Mouse (Mus musculus) megakaryocyte progenitor cell, adult 5-6 weeks (primary cell): ENCODE data around the gene Urb2. TPM values are rescaled to one million over a fixed set of nuclear protein-coding genes. Genes with fewer than 3 reads are reported as not detected.

Source experiments
- ATAC-seq: replicated peaks from 2 replicates; pipeline ENCODE4 v1.8.0; 2016; ENCODE audit warnings: mild to moderate bottlenecking, moderate TSS enrichment, inconsistent platforms; ENCODE audit not compliant: poor library complexity
- total RNA-seq, 2 experiments: library from RNA; stranded (forward) in 1 of 2; stranded (reverse) in 1 of 2; fragments of 157-497, 149-512 nt in 1 of 2; fragments of 200-1000 nt in 1 of 2; gene quantifications; 2 replicates each; pipeline versions ENCODE4 v1.2.3 to v1.2.4; 2015 to 2017

The Urb2 gene
- 25.5 and 29.6 TPM in 2 replicates for total RNA-seq (2015)
- 23.9 and 24.2 TPM in 2 replicates for total RNA-seq (2017)

- ATAC-seq: peak; percentile 90
These were observed at the start of gene Urb2, which contains the start of gene Taf5l for GRCm38 (mm10) chr8:124021237-124022227. TSS of gene Urb2 (plus strand) at chr8:124021508. TSS of gene Taf5l (minus strand) at chr8:124021397.

DNA sequence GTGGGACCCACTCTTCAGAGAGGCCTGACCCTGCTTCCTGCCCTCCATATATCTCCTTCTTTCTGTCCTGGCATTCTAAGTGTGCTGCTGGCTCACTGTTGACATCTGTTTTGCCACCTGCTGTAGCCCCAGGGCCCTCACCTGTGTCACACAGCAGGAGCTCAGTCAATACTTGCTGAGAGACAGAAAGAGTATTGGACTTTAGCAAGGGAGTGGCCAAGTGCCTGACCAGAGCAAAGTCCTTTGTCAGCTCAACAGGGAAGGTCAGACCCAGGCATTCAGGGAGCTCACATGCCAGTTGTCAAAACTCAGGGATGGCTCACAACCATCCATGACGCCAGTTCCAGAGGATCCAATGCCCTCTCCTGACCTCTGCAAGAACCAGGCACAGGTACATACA is 47.8 kb upstream of the Urb2 start:
- ATAC-seq: no peak

GRCm38 (mm10) chr8:123977499-123977898 is 43.8 kb upstream of the Urb2 start:
- no peak for ATAC-seq

DNA sequence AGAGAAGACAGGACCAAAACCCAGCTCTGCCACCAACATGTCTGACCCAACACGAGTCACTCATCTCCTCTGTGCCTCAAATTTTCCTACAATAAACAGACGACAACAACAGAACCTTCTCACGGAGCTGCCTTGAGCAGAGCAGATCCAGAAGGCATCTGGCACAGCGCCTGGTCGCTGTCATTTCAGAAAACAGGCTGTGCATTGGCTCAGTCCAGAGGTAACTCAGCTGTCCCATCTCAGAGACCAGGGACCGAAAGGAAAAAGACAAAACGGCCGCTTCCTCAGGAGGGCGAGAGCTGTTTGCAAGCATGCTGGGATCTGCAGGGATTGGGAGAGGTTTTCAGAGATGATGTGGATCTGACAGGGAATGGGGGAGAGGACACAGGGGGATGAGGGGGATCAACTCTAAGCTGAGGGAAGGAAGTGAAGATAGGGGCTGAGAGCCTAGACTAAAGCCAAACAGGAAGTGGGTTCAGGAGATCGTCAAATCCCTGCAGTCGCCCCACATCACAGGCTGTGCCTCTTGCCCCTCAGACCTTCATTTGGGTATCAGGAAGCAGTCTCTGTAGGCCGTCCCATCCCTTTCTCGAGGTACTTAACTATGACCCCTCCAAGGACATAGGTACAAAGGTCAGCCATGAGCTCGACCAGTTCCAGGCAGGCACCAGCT is 43.0 kb upstream of the Urb2 start:
- peak; percentile 2; the same call in 1 of the 2 replicates for ATAC-seq

- ATAC-seq: peak; percentile 63
These were observed 42.4 kb upstream of the Urb2 start for GRCm38 (mm10) chr8:123978926-123979325.

- ATAC-seq: no peak; the same call in 1 of the 2 replicates
These were observed 41.1 kb upstream of the Urb2 start for GRCm38 (mm10) chr8:123980239-123980638.

DNA sequence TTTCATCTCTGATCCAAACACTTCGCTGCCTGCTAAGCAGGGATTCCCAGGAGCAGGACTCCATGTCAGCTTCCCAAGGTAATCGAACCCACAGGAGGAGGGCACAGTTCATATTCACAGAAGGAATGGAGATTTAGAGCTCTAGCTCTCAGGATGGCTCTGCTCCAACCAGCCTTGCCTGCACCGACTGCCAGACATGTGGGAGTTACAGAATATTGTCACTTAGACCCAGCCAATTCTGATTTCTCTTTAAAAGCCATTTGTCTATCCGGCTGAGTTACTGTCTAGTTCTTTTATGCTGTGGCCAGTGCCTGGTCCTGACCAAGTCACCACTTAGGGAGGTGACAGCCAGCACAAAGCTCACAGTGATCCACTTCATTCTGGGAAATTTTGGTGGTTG is 39.6 kb upstream of the Urb2 start:
- ATAC-seq: no peak

DNA sequence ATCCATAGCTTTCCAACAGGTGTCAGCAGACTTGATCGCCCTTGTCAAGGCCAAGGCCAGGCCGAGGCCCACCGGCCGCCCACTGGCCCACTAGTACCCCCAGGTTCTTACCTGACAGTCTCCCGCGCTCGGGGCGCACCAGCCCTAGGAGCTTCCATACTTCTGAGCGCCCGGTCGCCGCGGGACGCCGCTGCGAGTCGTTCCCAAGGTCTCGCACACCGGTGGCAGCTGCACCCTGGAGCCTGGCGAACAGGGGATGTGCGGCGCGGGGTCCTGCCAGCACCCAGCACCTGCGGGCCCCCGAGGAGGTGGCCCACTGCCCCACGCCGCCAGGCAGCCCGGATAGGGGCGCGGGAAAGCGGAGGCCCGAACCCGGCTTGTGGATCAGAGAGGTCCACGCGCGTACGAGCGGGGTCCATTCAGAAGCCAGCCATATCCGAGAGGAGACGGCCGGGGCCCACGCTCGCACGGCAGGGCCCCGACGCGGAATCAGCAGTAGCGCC is 39.0 kb upstream of the Urb2 start:
- no peak; the same call in 1 of the 2 replicates for ATAC-seq

GRCm38 (mm10) chr8:123982826-123983400 is 38.4 kb upstream of the Urb2 start, which contains the start of gene Abcb10:
TSS of gene Abcb10 (minus strand) at chr8:123983122.
- peak; percentile 68 for ATAC-seq

- ATAC-seq: peak; percentile 86
These were observed 32.7 kb upstream of the Urb2 start for GRCm38 (mm10) chr8:123988605-123989038.

DNA sequence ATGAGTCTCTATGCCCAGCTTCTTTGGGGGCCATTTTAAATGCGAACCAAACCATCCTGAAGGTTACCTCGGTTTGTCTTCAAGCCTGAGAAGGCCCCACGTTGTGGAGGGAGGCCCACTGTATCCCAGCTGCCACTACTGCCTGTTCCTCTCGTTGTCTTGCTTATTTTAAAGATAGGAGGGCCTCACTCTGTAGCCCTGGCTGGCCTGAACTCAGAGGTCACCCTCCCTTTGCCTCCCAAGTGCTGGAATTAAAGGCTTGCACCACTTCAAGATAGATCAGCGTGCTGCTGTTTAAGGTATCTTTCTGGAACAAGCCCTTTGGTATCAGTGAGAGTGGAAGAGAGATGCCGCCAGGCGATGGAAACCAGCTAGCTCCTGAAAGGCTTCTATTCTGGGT is 32.2 kb upstream of the Urb2 start:
- peak; percentile 9; the same call in 1 of the 2 replicates for ATAC-seq

- peak; percentile 47 for ATAC-seq
These were observed 30.8 kb upstream of the Urb2 start for GRCm38 (mm10) chr8:123990277-123991049.

- ATAC-seq: peak; percentile 23
These were observed 28.7 kb upstream of the Urb2 start for GRCm38 (mm10) chr8:123992587-123992986.

DNA sequence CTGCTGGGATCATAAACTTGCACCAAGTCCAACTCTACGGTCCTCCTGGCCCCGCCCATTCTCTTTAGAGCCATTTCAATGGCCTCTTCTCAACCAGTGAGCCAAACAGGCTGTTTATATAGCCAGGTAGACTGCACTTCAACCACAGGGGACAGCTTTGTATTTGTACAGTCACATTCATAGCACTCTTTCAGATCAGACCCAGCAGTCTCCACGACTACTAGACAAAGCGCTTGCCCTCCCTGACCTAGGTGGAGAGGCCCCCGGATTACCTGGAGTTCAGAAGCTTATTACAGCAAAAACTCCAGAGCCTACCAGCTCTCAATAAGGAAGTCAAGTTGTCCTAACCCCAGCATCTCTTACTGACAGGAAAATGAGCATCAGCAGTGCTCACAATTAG is 27.7 kb upstream of the Urb2 start:
- no peak for ATAC-seq

DNA sequence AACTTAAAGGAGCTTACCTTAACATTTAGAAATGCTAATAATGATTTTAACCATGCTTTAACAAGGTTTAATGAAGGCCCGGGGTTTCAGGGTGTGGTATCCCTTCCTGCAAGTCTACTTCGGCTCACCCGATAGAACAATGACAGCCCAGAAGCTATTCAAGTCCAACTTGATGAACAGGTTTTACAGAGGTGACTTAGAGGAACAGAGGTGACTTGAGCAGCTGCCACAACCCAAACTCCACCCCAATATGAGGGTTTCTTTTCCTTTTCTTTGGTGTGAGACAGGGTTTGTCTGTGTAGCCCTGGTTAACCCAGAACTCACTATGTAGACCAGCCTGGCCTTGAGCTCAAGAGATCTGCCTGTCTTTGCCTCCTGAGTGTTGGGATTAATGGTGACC is 27.3 kb upstream of the Urb2 start:
- ATAC-seq: no peak

DNA sequence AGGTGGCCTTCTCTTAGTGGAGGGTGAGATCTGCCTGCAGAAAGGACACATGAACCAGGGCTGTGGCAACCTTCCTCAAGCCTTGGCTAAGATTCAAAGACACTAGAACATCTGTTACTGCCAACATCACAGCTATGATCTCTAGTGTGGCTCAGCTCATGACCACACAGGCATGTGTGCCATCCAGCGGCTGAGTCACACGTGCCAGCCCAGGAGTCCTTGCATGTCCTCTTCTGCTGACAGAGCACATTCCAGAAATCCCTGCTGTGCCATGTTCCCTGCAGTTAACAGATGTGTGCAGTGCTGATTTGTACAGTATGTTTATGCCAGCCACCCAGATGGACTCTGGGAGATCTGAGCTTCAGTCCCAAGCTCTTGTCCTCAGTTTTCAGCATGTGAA is 21.7 kb upstream of the Urb2 start:
- peak; percentile 46 for ATAC-seq

- ATAC-seq: no peak
These were observed 18.7 kb upstream of the Urb2 start for GRCm38 (mm10) chr8:124002546-124003108.

- no peak for ATAC-seq
These were observed 13.5 kb upstream of the Urb2 start for GRCm38 (mm10) chr8:124007829-124008228.

GRCm38 (mm10) chr8:124011580-124011979 is 9.7 kb upstream of the Urb2 start:
- ATAC-seq: no peak
